Mouse (Mus musculus): ENCODE results near the gene Uhrf1bp1. TPM values are rescaled to one million over a fixed set of nuclear protein-coding genes. Genes with fewer than 3 reads are reported as not detected.

The Uhrf1bp1 gene
- total RNA-seq, 2 experiments from 2014 or later, result 14.5 to 16.9 TPM

Other genes with a start within 250 kb of the Uhrf1bp1 start
- gene Nudt3, start 232.9 kb upstream of the Uhrf1bp1 start, total RNA-seq (2021), result 100 to 1,000 TPM; 564 to 566 TPM
- not detected for gene RPS10-NUDT3, start 221.2 kb upstream of the Uhrf1bp1 start, total RNA-seq (2021)
- gene Rps10, start 219.8 kb upstream of the Uhrf1bp1 start, total RNA-seq (2021), result 100 to 1,000 TPM; 444 to 462 TPM
- 100 to 1,000 TPM; 310 to 319 TPM for gene Pacsin1, start 200.9 kb upstream of the Uhrf1bp1 start, total RNA-seq (2021)
- gene Spdef, start 127.5 kb upstream of the Uhrf1bp1 start, total RNA-seq (2021), result under 1 TPM in 1 of 2 experiments, not detected in 1; 0.90 TPM
- gene D17Wsu92e, start 35.8 kb upstream of the Uhrf1bp1 start, total RNA-seq (2021), result 100 to 1,000 TPM; 191 to 194 TPM
- gene Snrpc, start 18.3 kb upstream of the Uhrf1bp1 start, total RNA-seq (2021), result 10 to 100 TPM; 49.7 to 51.5 TPM
- 10 to 100 TPM; 39.9 to 40.4 TPM for gene Anks1, start 52.9 kb downstream of the Uhrf1bp1 start, total RNA-seq (2021)
- gene Taf11, start 53.4 kb downstream of the Uhrf1bp1 start, total RNA-seq (2021), result 10 to 100 TPM; 34.6 to 37.4 TPM
- 1 to 10 TPM; 1.0 to 1.5 TPM for gene Tcp11, start 224.2 kb downstream of the Uhrf1bp1 start, total RNA-seq (2021)

Data from layer of hippocampus, postnatal 36 days (tissue).